Mouse (Mus musculus) neural tube, embryonic 11.5 days (tissue): ENCODE data around the gene Dph7. TPM values are rescaled to one million over a fixed set of nuclear protein-coding genes. Genes with fewer than 3 reads are reported as not detected.
A peak's percentile ranks its signal among the peaks of the same experiment; 100 is the strongest.
"Not testable (repeated sequence)": the region's sequence is repeated elsewhere in the genome, so short reads cannot be mapped to it uniquely, and the experiment has no call there.

Source experiments
- ATAC-seq: fragments of 200-750 bp; cut with Nextera tagmentation; 2 replicates; pipeline ENCODE4 v1.8.0; 2017; ENCODE audit warnings: moderate number of reproducible peaks, mild to moderate bottlenecking, moderate TSS enrichment, moderate library complexity; ENCODE audit not compliant: insufficient read depth, low FRiP score, low TSS enrichment
- DNase-seq: peaks from one replicate; pipeline ENCODE4 v3.0.0-alpha.2; 2015; ENCODE audit warnings: low spot score
- H3K27ac ChIP-seq: fragments of 300-500 bp; sonication (generic); 2 replicates; pipeline ENCODE4 v1.5.1; 2014; ENCODE audit warnings: low read depth, mild to moderate bottlenecking, low read length
- H3K27me3 ChIP-seq: fragments of 300-500 bp; sonication (generic); 2 replicates; pipeline ENCODE4 v1.6.1; 2014; ENCODE audit warnings: mild to moderate bottlenecking, low read length, mixed read lengths; ENCODE audit not compliant: control insufficient read depth, insufficient read depth
- H3K36me3 ChIP-seq: fragments of 300-500 bp; sonication (generic); 2 replicates; pipeline ENCODE4 v1.6.1; 2014; ENCODE audit warnings: mild to moderate bottlenecking, low read length, moderate library complexity, mixed read lengths; ENCODE audit not compliant: control insufficient read depth, insufficient read depth
- H3K4me1 ChIP-seq: fragments of 300-500 bp; sonication (generic); 2 replicates; pipeline ENCODE4 v1.6.1; 2014; ENCODE audit warnings: low read length, mixed read lengths; ENCODE audit not compliant: control insufficient read depth, insufficient read depth
- H3K4me2 ChIP-seq: fragments of 300-500 bp; sonication (generic); 2 replicates; pipeline ENCODE4 v1.6.1; 2014; ENCODE audit warnings: low read depth, mild to moderate bottlenecking, moderate library complexity
- H3K4me3 ChIP-seq: fragments of 300-500 bp; sonication (generic); 2 replicates; pipeline ENCODE4 v1.5.1; 2014; ENCODE audit warnings: low read depth, low read length
- H3K9ac ChIP-seq: fragments of 300-500 bp; sonication (generic); 2 replicates; pipeline ENCODE4 v1.6.1; 2014; ENCODE audit warnings: mild to moderate bottlenecking, low read length
- H3K9me3 ChIP-seq: fragments of 300-500 bp; sonication (generic); 2 replicates; pipeline ENCODE4 v1.6.1; 2016; ENCODE audit warnings: low read length; ENCODE audit not compliant: control insufficient read depth
- WGBS: fragments of 180-500 bp; shearing (Covaris S2); extraction: QIAGEN DNeasy Blood & Tissue Kit; methylation state at CpG from one replicate; pipeline ENCODE4 v1.1.7; 2014; 5-methylcytosine and 5-hydroxymethylcytosine counted together
- polyA plus RNA-seq: library from polyadenylated mRNA; unstranded; fragments of >200 nt; fragmentation: Nextera tagmentation; extraction: Ambion mirVana; gene quantifications from 2 replicates; pipeline ENCODE4 v1.2.1, GENCODE M21; 2014

Gene Dph7
- polyA plus RNA-seq, 1 experiment from 2014 or later, result 32.7 TPM

DNA sequence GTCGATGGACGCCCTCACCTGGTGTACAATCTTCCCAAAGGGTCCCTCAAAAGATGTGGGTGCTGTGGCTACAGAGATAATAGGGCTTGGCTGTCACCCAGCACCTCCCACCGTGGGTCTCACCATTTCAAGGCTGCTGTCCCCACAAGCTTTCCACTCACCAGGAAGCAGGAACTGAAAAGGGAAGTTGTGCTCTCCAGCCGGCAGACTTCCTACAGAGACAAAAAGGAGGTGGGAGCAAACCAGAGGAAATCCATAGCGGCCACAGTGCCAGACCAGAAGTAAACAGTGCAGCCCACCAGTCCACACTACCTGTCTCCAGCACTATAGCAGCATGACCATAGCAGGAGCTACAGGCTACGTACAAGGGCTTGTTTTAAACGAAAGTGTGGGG is 35.2 kb upstream of the Dph7 start:
- no peak overlapping the region for H3K27ac ChIP-seq
- no peak overlapping the region for H3K9ac ChIP-seq
- H3K27me3 ChIP-seq, result no peaks in the 10 kb centered on the region
- no peak overlapping the region for H3K4me3 ChIP-seq
- no peak overlapping the region for H3K4me2 ChIP-seq
- H3K36me3 ChIP-seq, result no peaks in the 10 kb centered on the region
- no peak for ATAC-seq
- DNase-seq, result no peak
- H3K4me1 ChIP-seq, result no peaks in the 10 kb centered on the region
- 73% methylated on average over 7 of the region's 7 CpGs for WGBS
- no peaks in the 10 kb centered on the region for H3K9me3 ChIP-seq

DNA sequence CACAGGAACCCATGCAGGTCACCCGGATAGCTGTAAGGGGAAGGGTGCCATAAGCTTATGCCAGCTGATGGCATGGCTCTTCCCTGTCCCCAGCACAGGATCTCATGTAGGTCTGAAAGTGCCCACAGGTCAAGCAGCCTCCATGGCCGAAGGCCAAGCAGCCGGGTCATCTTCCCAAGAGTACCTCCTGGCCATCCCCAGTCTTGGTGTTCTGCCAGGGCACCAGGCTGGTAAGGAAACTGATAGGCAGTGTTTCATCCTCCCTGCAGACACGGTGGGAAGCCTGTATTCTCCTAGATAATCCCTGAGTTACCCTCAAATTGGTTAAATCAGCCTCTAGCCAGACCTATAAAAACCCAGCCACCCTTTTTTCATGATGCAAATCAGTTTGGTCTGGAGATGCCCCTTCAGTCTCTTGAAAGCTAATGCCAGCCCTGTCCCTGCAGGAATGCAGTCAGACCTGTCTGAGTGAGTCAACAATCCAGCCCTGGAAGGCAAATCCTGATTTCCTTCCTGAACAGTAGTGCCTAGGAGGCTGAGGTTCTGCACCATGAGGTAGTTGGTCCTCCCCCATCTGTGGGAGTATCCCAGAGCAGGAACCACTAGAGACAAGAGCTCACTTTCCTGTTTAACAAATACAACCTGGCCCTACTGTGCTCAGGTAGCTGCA is 34.3 kb upstream of the Dph7 start:
- no peak overlapping the region for H3K27ac ChIP-seq
- 65% methylated on average over 4 of the region's 4 CpGs for WGBS
- no peak overlapping the region for H3K4me3 ChIP-seq
- H3K27me3 ChIP-seq, result no peaks in the 10 kb centered on the region
- no peaks in the 10 kb centered on the region for H3K9me3 ChIP-seq
- no peaks in the 10 kb centered on the region for H3K36me3 ChIP-seq
- no peak overlapping the region for H3K4me2 ChIP-seq
- DNase-seq (no peak), ATAC-seq (no peak)
- no peaks in the 10 kb centered on the region for H3K4me1 ChIP-seq
- H3K9ac ChIP-seq, result no peak overlapping the region

GRCm38 (mm10) chr2:24929119-24929518 is 33.1 kb upstream of the Dph7 start:
- Histone ChIP-seq H3K4me3 (no peak overlapping the region), H3K4me1 (no peaks in the 10 kb centered on the region), H3K9ac (no peak overlapping the region), H3K27ac (no peak overlapping the region), H3K9me3 (no peaks in the 10 kb centered on the region), H3K36me3 (no peaks in the 10 kb centered on the region), H3K4me2 (no peak overlapping the region), H3K27me3 (no peaks in the 10 kb centered on the region)
- ATAC-seq, result no peak
- no peak for DNase-seq
- WGBS, result 54% methylated on average over 2 of the region's 2 CpGs

- ATAC-seq, result no peak
- Histone ChIP-seq H3K9me3 (no peaks in the 10 kb centered on the region), H3K4me3 (no peak overlapping the region), H3K4me2 (no peak overlapping the region), H3K36me3 (no peaks in the 10 kb centered on the region), H3K4me1 (no peaks in the 10 kb centered on the region), H3K27ac (no peak overlapping the region), H3K27me3 (no peaks in the 10 kb centered on the region), H3K9ac (no peak overlapping the region)
- DNase-seq, result no peak
- 95% methylated on average over 5 of the region's 5 CpGs for WGBS
Measured at GRCm38 (mm10) chr2:24929593-24929992, 32.6 kb upstream of the Dph7 start.

- peak overlapping the region; percentile 69 for H3K9ac ChIP-seq
- H3K4me1 ChIP-seq, result peaks cover 3% of the 10 kb centered on the region; the same call in 1 of the 2 replicates
- H3K27me3 ChIP-seq, result no peaks in the 10 kb centered on the region
- WGBS, result 6% methylated on average over 19 of the region's 19 CpGs
- no peaks in the 10 kb centered on the region for H3K9me3 ChIP-seq
- no peak for DNase-seq
- no peak overlapping the region for H3K27ac ChIP-seq
- ATAC-seq, result peak; percentile 49
- H3K4me3 ChIP-seq, result peak overlapping the region; percentile 56
- H3K4me2 ChIP-seq, result peak overlapping the region; percentile 98
- no peaks in the 10 kb centered on the region for H3K36me3 ChIP-seq
Measured at GRCm38 (mm10) chr2:24934441-24934963, 27.7 kb upstream of the Dph7 start.

GRCm38 (mm10) chr2:24935057-24935796 is 27.0 kb upstream of the Dph7 start, which contains the start of gene Arrdc1:
TSS of gene Arrdc1 (minus strand) at chr2:24935252.
- peak; percentile 93 for DNase-seq
- under 1% methylated on average over 48 of the region's 49 CpGs for WGBS
- no peaks in the 10 kb centered on the region for H3K9me3 ChIP-seq
- H3K27ac ChIP-seq, result no peak within 1 kb of the TSS
- H3K4me3 ChIP-seq, result peak within 1 kb of the TSS; percentile 56
- H3K27me3 ChIP-seq, result no peaks in the 10 kb centered on the region
- H3K4me1 ChIP-seq, result peaks cover 3% of the 10 kb centered on the region; the same call in 1 of the 2 replicates
- peak within 1 kb of the TSS; percentile 98 for H3K4me2 ChIP-seq
- H3K36me3 ChIP-seq, result no peaks in the 10 kb centered on the region
- peak; percentile 91 for ATAC-seq
- H3K9ac ChIP-seq, result peak within 1 kb of the TSS; percentile 69

DNA sequence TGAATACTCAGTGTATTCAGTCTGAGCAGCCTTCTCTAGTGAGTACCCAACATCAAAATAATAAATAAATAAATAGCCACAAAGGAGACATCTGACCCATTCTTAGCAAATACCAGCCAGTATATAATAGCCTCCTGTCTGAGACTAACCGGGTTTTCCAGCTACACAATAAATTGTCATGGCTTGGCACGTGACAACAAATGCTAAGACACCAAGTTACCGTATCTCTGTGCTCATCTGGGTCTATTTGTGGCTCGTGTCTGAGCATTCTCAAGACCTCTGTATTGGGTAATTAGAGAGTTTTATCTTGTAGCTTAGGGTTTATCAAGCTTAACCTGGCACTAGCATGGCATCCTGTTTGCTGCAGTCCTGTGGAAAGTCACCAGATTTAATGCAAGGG is 20.1 kb upstream of the Dph7 start:
- DNase-seq (no peak), ATAC-seq (no peak)
- Histone ChIP-seq H3K9me3 (no peaks in the 10 kb centered on the region), H3K4me1 (no peaks in the 10 kb centered on the region), H3K36me3 (no peaks in the 10 kb centered on the region), H3K9ac (no peak overlapping the region), H3K27me3 (no peaks in the 10 kb centered on the region), H3K4me2 (no peak overlapping the region), H3K27ac (no peak overlapping the region), H3K4me3 (no peak overlapping the region)
- WGBS, result 77% methylated on average over 4 of the region's 4 CpGs

DNA sequence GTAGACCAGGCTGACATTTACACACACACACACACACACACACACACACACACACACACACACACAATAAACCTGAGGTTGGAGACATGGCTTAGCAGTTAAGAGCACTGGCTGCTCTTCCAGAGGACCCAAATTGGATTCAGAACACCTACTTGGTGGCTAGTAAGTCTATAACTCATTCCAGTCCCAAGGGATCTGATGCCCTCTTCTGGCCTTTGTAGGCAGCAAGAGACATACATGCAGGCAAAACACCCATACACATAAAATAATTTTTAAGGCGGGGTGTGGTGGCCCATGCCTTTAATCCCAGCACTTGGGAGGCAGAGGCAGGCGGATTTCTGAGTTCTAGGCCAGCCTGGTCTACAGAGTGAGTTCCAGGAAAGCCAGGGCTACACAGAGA is 17.9 kb upstream of the Dph7 start:
- ATAC-seq, H3K27ac ChIP-seq, H3K27me3 ChIP-seq, H3K9me3 ChIP-seq, H3K4me3 ChIP-seq, H3K36me3 ChIP-seq, H3K9ac ChIP-seq, H3K4me1 ChIP-seq, H3K4me2 ChIP-seq, DNase-seq: not testable (repeated sequence)
- WGBS, result 57% methylated on average over 2 of the region's 2 CpGs
